Mouse (Mus musculus) megakaryocyte, embryonic 14.5 days (primary cell): ENCODE results near the gene Hipk2. TPM values are rescaled to one million over a fixed set of nuclear protein-coding genes. Genes with fewer than 3 reads are reported as not detected.

ENCODE experiments used
- H3K27me3 ChIP-seq: replicated peaks from 2 replicates; pipeline ENCODE3; 2012; ENCODE audit warnings: inconsistent platforms
- H3K36me3 ChIP-seq: replicated peaks from 2 replicates; pipeline ENCODE3; 2012; ENCODE audit warnings: low read length, inconsistent platforms, mixed read lengths
- H3K4me1 ChIP-seq: 2 replicates; pipeline ENCODE4 v1.6.1; 2012; ENCODE audit warnings: inconsistent platforms
- H3K4me3 ChIP-seq: replicated peaks from 2 replicates; pipeline ENCODE3; 2012; ENCODE audit warnings: moderate library complexity, mild to moderate bottlenecking, inconsistent platforms
- H3K9me3 ChIP-seq: 2 replicates; pipeline ENCODE4 v1.6.1; 2012; ENCODE audit warnings: inconsistent platforms
- FLI1 ChIP-seq: IDR thresholded peaks from 2 replicates; pipeline ENCODE4 v1.6.1; 2012; ENCODE audit warnings: low read length, inconsistent platforms, mixed read lengths
- GATA1 ChIP-seq: IDR thresholded peaks from 3 replicates; pipeline ENCODE4 v1.6.1; 2012; ENCODE audit warnings: mixed read lengths, low read length, inconsistent platforms, borderline replicate concordance
- polyA plus RNA-seq: library from polyadenylated mRNA; stranded (reverse); fragments of >175 nt; gene quantifications from 2 replicates; pipeline ENCODE4 v1.2.3, GENCODE M21; 2012; ENCODE audit warnings: low replicate concordance; ENCODE audit not compliant: insufficient read depth

Gene Hipk2
- polyA plus RNA-seq, 1 experiment: 102 TPM

GRCm38 (mm10) chr6:38870070-38870469 is 5.9 kb downstream of the Hipk2 start:
- no peaks in the 10 kb centered on the region for H3K27me3 ChIP-seq
- H3K4me3 ChIP-seq: no peak overlapping the region
- H3K36me3 ChIP-seq: peaks cover 71% of the 10 kb centered on the region
- peaks cover 79% of the 10 kb centered on the region for H3K4me1 ChIP-seq
- TF ChIP-seq FLI1 (no peak), GATA1 (no peak)
- H3K9me3 ChIP-seq: no peaks in the 10 kb centered on the region

GRCm38 (mm10) chr6:38868974-38869373 is 7.0 kb downstream of the Hipk2 start:
- peaks cover 90% of the 10 kb centered on the region for H3K4me1 ChIP-seq

GRCm38 (mm10) chr6:38867291-38867690 is 8.7 kb downstream of the Hipk2 start:
- Histone ChIP-seq H3K27me3 (no peaks in the 10 kb centered on the region), H3K4me1 (peaks cover 80% of the 10 kb centered on the region)

More at GRCm38 (mm10) chr6:38868974-38869373, 7.0 kb downstream of the Hipk2 start:
- Histone ChIP-seq H3K4me3 (no peak overlapping the region), H3K27me3 (no peaks in the 10 kb centered on the region), H3K9me3 (no peaks in the 10 kb centered on the region), H3K36me3 (peaks cover 73% of the 10 kb centered on the region)
- TF ChIP-seq FLI1: no peak
- TF ChIP-seq GATA1: no peak

GRCm38 (mm10) chr6:38866761-38867160 is 9.2 kb downstream of the Hipk2 start:
- H3K36me3 ChIP-seq: peaks cover 59% of the 10 kb centered on the region
- peaks cover 78% of the 10 kb centered on the region for H3K4me1 ChIP-seq
- H3K9me3 ChIP-seq: no peaks in the 10 kb centered on the region
- peak overlapping the region; percentile 4 for H3K4me3 ChIP-seq
- H3K27me3 ChIP-seq: no peaks in the 10 kb centered on the region
- TF ChIP-seq FLI1 (no peak), GATA1 (no peak)

More at GRCm38 (mm10) chr6:38867291-38867690, 8.7 kb downstream of the Hipk2 start:
- Histone ChIP-seq H3K36me3 (peaks cover 62% of the 10 kb centered on the region), H3K4me3 (no peak overlapping the region), H3K9me3 (no peaks in the 10 kb centered on the region)
- TF ChIP-seq GATA1: no peak
- TF ChIP-seq FLI1: no peak

GRCm38 (mm10) chr6:38866357-38866756 is 9.6 kb downstream of the Hipk2 start:
- H3K4me1 ChIP-seq: peaks cover 77% of the 10 kb centered on the region
- no peaks in the 10 kb centered on the region for H3K9me3 ChIP-seq
- H3K4me3 ChIP-seq: peak overlapping the region; percentile 38
- no peaks in the 10 kb centered on the region for H3K27me3 ChIP-seq
- peaks cover 55% of the 10 kb centered on the region for H3K36me3 ChIP-seq
- TF ChIP-seq FLI1 (no peak), GATA1 (no peak)

- H3K4me3 ChIP-seq: peak overlapping the region; percentile 38
Observed at GRCm38 (mm10) chr6:38865805-38866204, 10.2 kb downstream of the Hipk2 start.

GRCm38 (mm10) chr6:38863595-38863994 is 12.4 kb downstream of the Hipk2 start:
- H3K4me3 ChIP-seq: no peak overlapping the region
- H3K4me1 ChIP-seq: peaks cover 79% of the 10 kb centered on the region
- peaks cover 44% of the 10 kb centered on the region for H3K36me3 ChIP-seq
- no peaks in the 10 kb centered on the region for H3K9me3 ChIP-seq
- no peaks in the 10 kb centered on the region for H3K27me3 ChIP-seq
- TF ChIP-seq FLI1 (no peak), GATA1 (no peak)

More at GRCm38 (mm10) chr6:38865805-38866204, 10.2 kb downstream of the Hipk2 start:
- Histone ChIP-seq H3K36me3 (peaks cover 50% of the 10 kb centered on the region), H3K9me3 (no peaks in the 10 kb centered on the region), H3K27me3 (no peaks in the 10 kb centered on the region), H3K4me1 (peaks cover 78% of the 10 kb centered on the region)
- TF ChIP-seq GATA1 (no peak), FLI1 (no peak)

- H3K27me3 ChIP-seq: no peaks in the 10 kb centered on the region
- H3K36me3 ChIP-seq: peaks cover 19% of the 10 kb centered on the region
Observed at GRCm38 (mm10) chr6:38860301-38860700, 15.7 kb downstream of the Hipk2 start.

GRCm38 (mm10) chr6:38859819-38860218 is 16.1 kb downstream of the Hipk2 start:
- Histone ChIP-seq H3K4me1 (peaks cover 82% of the 10 kb centered on the region), H3K9me3 (no peaks in the 10 kb centered on the region), H3K36me3 (peaks cover 17% of the 10 kb centered on the region), H3K4me3 (no peak overlapping the region), H3K27me3 (no peaks in the 10 kb centered on the region)
- TF ChIP-seq GATA1: no peak
- no peak for TF ChIP-seq FLI1

More at GRCm38 (mm10) chr6:38860301-38860700, 15.7 kb downstream of the Hipk2 start:
- TF ChIP-seq GATA1 (no peak), FLI1 (no peak)
- peaks cover 82% of the 10 kb centered on the region for H3K4me1 ChIP-seq
- H3K9me3 ChIP-seq: no peaks in the 10 kb centered on the region
- peak overlapping the region; percentile 23 for H3K4me3 ChIP-seq

- Histone ChIP-seq H3K27me3 (no peaks in the 10 kb centered on the region), H3K36me3 (peaks cover 27% of the 10 kb centered on the region), H3K4me3 (no peak overlapping the region), H3K9me3 (no peaks in the 10 kb centered on the region), H3K4me1 (peaks cover 97% of the 10 kb centered on the region)
- no peak for TF ChIP-seq FLI1
- no peak for TF ChIP-seq GATA1
Observed at GRCm38 (mm10) chr6:38853561-38853992, 22.4 kb downstream of the Hipk2 start.
